Mouse (Mus musculus) CH12.LX (cell line): Measurements from ENCODE around the gene Dirc2. TPM values are rescaled to one million over a fixed set of nuclear protein-coding genes. Genes with fewer than 3 reads are reported as not detected.

Source experiments
- DNase-seq: peaks from one replicate; pipeline ENCODE4 v3.0.0-alpha.2; 2013; ENCODE audit errors: extremely low read depth
- H3K27ac ChIP-seq: 2 replicates; pipeline ENCODE4 v1.5.1; 2012; ENCODE audit warnings: low read depth, mild to moderate bottlenecking, control low read depth, moderate library complexity; ENCODE audit not compliant: insufficient read depth
- H3K27me3 ChIP-seq: replicated peaks from 2 replicates; pipeline ENCODE3; 2012; ENCODE audit warnings: inconsistent platforms
- H3K36me3 ChIP-seq, 2 experiments: replicated peaks in 1 of 2; 2 replicates each; pipeline versions ENCODE3 to v1.6.1; 2012; ENCODE audit warnings: inconsistent platforms in 1 of 2, low read length in 1 of 2, mild to moderate bottlenecking in 1 of 2, mixed read lengths in 1 of 2, moderate library complexity in 1 of 2; ENCODE audit not compliant: control insufficient read depth in 1 of 2, insufficient read depth in 1 of 2
- H3K4me1 ChIP-seq, 2 experiments: 2 replicates each; pipeline ENCODE4 v1.6.1; 2012; ENCODE audit warnings: inconsistent platforms in 1 of 2, moderate library complexity in 1 of 2; ENCODE audit not compliant: insufficient read depth in 2 of 2, control insufficient read depth in 1 of 2
- H3K4me2 ChIP-seq: 2 replicates; pipeline ENCODE4 v1.6.1; 2012; ENCODE audit warnings: low read depth, mild to moderate bottlenecking, control low read depth; ENCODE audit not compliant: poor library complexity, insufficient read depth, severe bottlenecking
- H3K4me3 ChIP-seq, 3 experiments: fragments of 150-350 bp in 1 of 3; sonication (generic) in 1 of 3; replicated peaks in 1 of 3; 2 replicates each; pipeline versions ENCODE3 to v1.5.1; 2011 to 2012; ENCODE audit warnings: low read depth in 2 of 3, low read length in 2 of 3, mild to moderate bottlenecking in 2 of 3, moderate library complexity in 2 of 3, control low read depth in 1 of 3, improper control_type of control experiment in 1 of 3, inconsistent platforms in 1 of 3, mixed read lengths in 1 of 3; ENCODE audit not compliant: poor library complexity in 1 of 3
- H3K79me2 ChIP-seq: replicated peaks from 2 replicates; pipeline ENCODE4 v1.6.1; 2012; ENCODE audit warnings: mild to moderate bottlenecking, moderate library complexity; ENCODE audit not compliant: control insufficient read depth, poor library complexity, insufficient read depth, severe bottlenecking; ENCODE audit errors: extremely low read depth
- H3K9ac ChIP-seq: 2 replicates; pipeline ENCODE4 v1.6.1; 2012; ENCODE audit warnings: low read depth, mild to moderate bottlenecking, control low read depth, moderate library complexity; ENCODE audit not compliant: insufficient read depth
- H3K9me3 ChIP-seq: replicated peaks from 2 replicates; pipeline ENCODE3; 2012; ENCODE audit warnings: low read length, inconsistent platforms, mixed read lengths
- BHLHE40 ChIP-seq: IDR thresholded peaks from 2 replicates; pipeline ENCODE4 v1.6.1; 2011; ENCODE audit warnings: mild to moderate bottlenecking, low read depth, low read length, improper control_type of control experiment
- CHD1 ChIP-seq: IDR thresholded peaks from 2 replicates; pipeline ENCODE4 v1.6.1; 2012; ENCODE audit warnings: low read depth, low read length, improper control_type of control experiment, inconsistent platforms
- CHD2 ChIP-seq: IDR thresholded peaks from 2 replicates; pipeline ENCODE4 v1.6.1; 2011; ENCODE audit warnings: low read length, improper control_type of control experiment
- CTCF ChIP-seq, 2 experiments: IDR thresholded peaks in 1 of 2; conservative IDR thresholded peaks in 1 of 2; 2 replicates each; pipeline ENCODE4 v1.5.1; 2011 to 2012; ENCODE audit warnings: low read depth in 2 of 2, low read length in 2 of 2, improper control_type of control experiment in 1 of 2, inconsistent platforms in 1 of 2, mild to moderate bottlenecking in 1 of 2, moderate library complexity in 1 of 2
- E2F4 ChIP-seq: IDR thresholded peaks from 2 replicates; pipeline ENCODE4 v1.6.1; 2011; ENCODE audit warnings: low read depth, low read length, improper control_type of control experiment; ENCODE audit not compliant: insufficient replicate concordance
- ELF1 ChIP-seq: IDR thresholded peaks from 2 replicates; pipeline ENCODE4 v1.6.1; 2014; ENCODE audit warnings: low read depth, mild to moderate bottlenecking, inconsistent platforms, low read length, improper control_type of control experiment
- EP300 ChIP-seq: IDR thresholded peaks from 2 replicates; pipeline ENCODE4 v1.6.1; 2011; ENCODE audit warnings: low read length, improper control_type of control experiment
- ETS1 ChIP-seq: conservative IDR thresholded peaks from 2 replicates; pipeline ENCODE4 v1.6.1; 2012; ENCODE audit warnings: low read depth, mild to moderate bottlenecking, inconsistent platforms, low read length, improper control_type of control experiment, moderate library complexity
- GABPA ChIP-seq: IDR thresholded peaks from 2 replicates; pipeline ENCODE4 v1.6.1; 2012; ENCODE audit warnings: low read depth, low read length, improper control_type of control experiment, inconsistent platforms; ENCODE audit not compliant: insufficient replicate concordance
- HCFC1 ChIP-seq: IDR thresholded peaks from 2 replicates; pipeline ENCODE4 v1.6.1; 2012; ENCODE audit warnings: low read depth, mild to moderate bottlenecking, inconsistent platforms, low read length, improper control_type of control experiment
- IRF4 ChIP-seq: IDR thresholded peaks from 2 replicates; pipeline ENCODE4 v1.6.1; 2014; ENCODE audit warnings: low read depth, mild to moderate bottlenecking, inconsistent platforms, low read length, improper control_type of control experiment
- JUN ChIP-seq: IDR thresholded peaks from 2 replicates; pipeline ENCODE4 v1.6.1; 2011; ENCODE audit warnings: low read depth, mild to moderate bottlenecking, low read length, improper control_type of control experiment, moderate library complexity; ENCODE audit not compliant: insufficient read depth
- JUND ChIP-seq: conservative IDR thresholded peaks from 2 replicates; pipeline ENCODE4 v1.6.1; 2011; ENCODE audit warnings: low read depth, low read length, improper control_type of control experiment
- KAT2A ChIP-seq: IDR thresholded peaks from 2 replicates; pipeline ENCODE4 v1.6.1; 2012; ENCODE audit warnings: low read length, improper control_type of control experiment, inconsistent platforms; ENCODE audit not compliant: insufficient replicate concordance
- MAFK ChIP-seq: IDR thresholded peaks from 2 replicates; pipeline ENCODE4 v1.6.1; 2011; ENCODE audit warnings: low read length, improper control_type of control experiment; ENCODE audit not compliant: insufficient replicate concordance
- MAX ChIP-seq: IDR thresholded peaks from 2 replicates; pipeline ENCODE4 v1.6.1; 2011; ENCODE audit warnings: low read length, improper control_type of control experiment
- MAZ ChIP-seq: IDR thresholded peaks from 2 replicates; pipeline ENCODE4 v1.6.1; 2012; ENCODE audit warnings: low read depth, mild to moderate bottlenecking, inconsistent platforms, low read length, improper control_type of control experiment, moderate library complexity
- MEF2A ChIP-seq: IDR thresholded peaks from 2 replicates; pipeline ENCODE4 v1.6.1; 2014; ENCODE audit warnings: low read depth, mild to moderate bottlenecking, inconsistent platforms, low read length, improper control_type of control experiment, borderline replicate concordance
- MXI1 ChIP-seq: IDR thresholded peaks from 2 replicates; pipeline ENCODE4 v1.6.1; 2011; ENCODE audit warnings: mild to moderate bottlenecking, low read depth, low read length, improper control_type of control experiment
- MYC ChIP-seq: IDR thresholded peaks from 2 replicates; pipeline ENCODE4 v1.6.1; 2011; ENCODE audit warnings: low read depth, mild to moderate bottlenecking, improper control_type of control experiment, low read length
- NELFE ChIP-seq: IDR thresholded peaks from 2 replicates; pipeline ENCODE4 v1.6.1; 2011; ENCODE audit warnings: low read depth, low read length, improper control_type of control experiment
- NRF1 ChIP-seq: IDR thresholded peaks from 2 replicates; pipeline ENCODE4 v1.6.1; 2014; ENCODE audit warnings: low read depth, mild to moderate bottlenecking, inconsistent platforms, low read length, improper control_type of control experiment, moderate library complexity
- PAX5 ChIP-seq: IDR thresholded peaks from 2 replicates; pipeline ENCODE4 v1.6.1; 2012; ENCODE audit warnings: low read length, inconsistent platforms, mixed read lengths
- POLR2A ChIP-seq: IDR thresholded peaks from 2 replicates; pipeline ENCODE4 v1.6.1; 2011; ENCODE audit warnings: low read depth, mild to moderate bottlenecking, improper control_type of control experiment, low read length
- POLR2AphosphoS2 ChIP-seq: IDR thresholded peaks from 2 replicates; pipeline ENCODE4 v1.6.1; 2011; ENCODE audit warnings: low read depth, low read length, improper control_type of control experiment
- RAD21 ChIP-seq: IDR thresholded peaks from 2 replicates; pipeline ENCODE4 v1.6.1; 2011; ENCODE audit warnings: low read depth, mild to moderate bottlenecking, low read length, improper control_type of control experiment, moderate library complexity
- RCOR1 ChIP-seq: conservative IDR thresholded peaks from 2 replicates; pipeline ENCODE4 v1.6.1; 2012; ENCODE audit warnings: low read depth, mild to moderate bottlenecking, inconsistent platforms, low read length, improper control_type of control experiment
- SIN3A ChIP-seq: IDR thresholded peaks from 2 replicates; pipeline ENCODE4 v1.6.1; 2012; ENCODE audit warnings: low read length, improper control_type of control experiment, inconsistent platforms
- SMC3 ChIP-seq: IDR thresholded peaks from 2 replicates; pipeline ENCODE4 v1.6.1; 2011; ENCODE audit warnings: low read depth, low read length, improper control_type of control experiment
- TBP ChIP-seq: conservative IDR thresholded peaks from 2 replicates; pipeline ENCODE4 v1.6.1; 2011; ENCODE audit warnings: low read depth, low read length, improper control_type of control experiment
- TCF12 ChIP-seq: IDR thresholded peaks from 2 replicates; pipeline ENCODE4 v1.6.1; 2014; ENCODE audit warnings: low read depth, mild to moderate bottlenecking, inconsistent platforms, low read length, improper control_type of control experiment
- UBTF ChIP-seq: IDR thresholded peaks from 2 replicates; pipeline ENCODE4 v1.6.1; 2012; ENCODE audit warnings: low read depth, mild to moderate bottlenecking, inconsistent platforms, low read length, improper control_type of control experiment, moderate library complexity
- USF1 ChIP-seq: IDR thresholded peaks from 2 replicates; pipeline ENCODE4 v1.6.1; 2014; ENCODE audit warnings: low read depth, mild to moderate bottlenecking, inconsistent platforms, low read length, improper control_type of control experiment
- USF2 ChIP-seq: conservative IDR thresholded peaks from 2 replicates; pipeline ENCODE4 v1.6.1; 2011; ENCODE audit warnings: low read depth, low read length, improper control_type of control experiment
- ZC3H11A ChIP-seq: IDR thresholded peaks from 2 replicates; pipeline ENCODE4 v1.6.1; 2012; ENCODE audit warnings: low read depth, mild to moderate bottlenecking, inconsistent platforms, low read length, improper control_type of control experiment
- ZKSCAN1 ChIP-seq: IDR thresholded peaks from 2 replicates; pipeline ENCODE4 v1.6.1; 2012; ENCODE audit warnings: low read depth, inconsistent platforms, low read length, improper control_type of control experiment, borderline replicate concordance
- ZMIZ1 ChIP-seq: IDR thresholded peaks from 2 replicates; pipeline ENCODE4 v1.6.1; 2012; ENCODE audit warnings: low read depth, mild to moderate bottlenecking, inconsistent platforms, low read length, improper control_type of control experiment
- ZNF384 ChIP-seq: IDR thresholded peaks from 2 replicates; pipeline ENCODE4 v1.6.1; 2012; ENCODE audit warnings: low read depth, low read length, improper control_type of control experiment, inconsistent platforms
- dilution Hi-C: fragments of 300-500 bp; cut with MboI; formaldehyde crosslinking; loops from 2 replicates; pipeline ENCODE4 v1.14.3; 2020; ENCODE audit warnings: low sequenced_read_pairs; ENCODE audit not compliant: extremely low pct_unique_long_range_greater_than_20kb, extremely low pct_ligation_motif_present
- in situ Hi-C: fragments of 300-500 bp; cut with MboI; formaldehyde crosslinking; loops from 3 replicates; pipeline ENCODE4 v1.14.3; 2019; ENCODE audit warnings: low sequenced_read_pairs, low pct_ligation_motif_present, low pct_unique_long_range_greater_than_20kb, mixed read lengths
- polyA plus RNA-seq: library from polyadenylated mRNA; unstranded; fragments of >175 nt; gene quantifications from 2 replicates; pipeline ENCODE4 v1.2.1, GENCODE M21; 2012; ENCODE audit warnings: low read depth; ENCODE audit not compliant: insufficient read length
- total RNA-seq, 2 experiments: library from RNA; depleted of rRNA; stranded (reverse); fragments of 300-350 nt in 1 of 2; fragments of >200 nt in 1 of 2; gene quantifications; 2 replicates each; pipeline ENCODE4 v1.2.3; 2012 to 2014

Dirc2 gene
- total and polyA plus RNA-seq, 3 experiments = 5.7 to 6.9 (median 6.8) TPM

GRCm38 (mm10) chr16:35769878-35770657, 912 bp upstream of the Dirc2 start, which contains the start of gene Hspbap1:
TSS of gene Hspbap1 (plus strand) at chr16:35770375.
- dilution Hi-C loops = no loop called here
- peaks cover 5% of the 10 kb centered on the region; the same call in 1 of the 2 replicates for H3K79me2 ChIP-seq
- H3K27me3 ChIP-seq = peaks cover 16% of the 10 kb centered on the region
- DNase-seq = peak; percentile 91
- in situ Hi-C loops = loop anchor here (5.0 kb wide), 1 partner anchor 33 kb away; no protein-coding TSS in a partner anchor
- H3K36me3 ChIP-seq = peaks cover 0 to 15% of the 10 kb centered on the region in 2 experiments
- TF ChIP-seq HCFC1 (peak; percentile 73), BHLHE40 (peak; percentile 97), USF2 (peak; percentile 99), SMC3 (0 out of 2 replicates have a peak, but pooled peaks have one; percentile 3), CTCF (conservative IDR thresholded peaks at IDR 0.05 in 1 of 2, IDR thresholded peaks at IDR 0.05 in 1 of 2; ENCODE audit: low read depth in 2 of 2, low read length in 2 of 2) (no peak), ELF1 (peak; percentile 85), TBP (peak; percentile 46; the same call in 1 of the 2 replicates), EP300 (0 out of 2 replicates have a peak, but pooled peaks have one; percentile 24), ZMIZ1 (peak; percentile 75), MXI1 (peak; percentile 100), RCOR1 (0 out of 2 replicates have a peak, but pooled peaks have one; percentile 50), ETS1 (peak; percentile 15), USF1 (peak; percentile 99), POLR2A (peak; percentile 85), SIN3A (peak; percentile 100), JUN (no peak), GABPA (no peak), MEF2A (peak; percentile 73), E2F4 (no peak), JUND (no peak), KAT2A (0 out of 2 replicates have a peak, but pooled peaks have one; percentile 65), PAX5 (no peak), MAFK (no peak), NELFE (peak; percentile 82), POLR2AphosphoS2 (no peak), CHD1 (peak; percentile 58; the same call in 1 of the 2 replicates), CHD2 (peak; percentile 50; the same call in 1 of the 2 replicates), RAD21 (no peak), TCF12 (peak; percentile 73), IRF4 (peak; percentile 56; the same call in 1 of the 2 replicates), NRF1 (peak; percentile 58), UBTF (peak; percentile 71; the same call in 1 of the 2 replicates), MYC (peak; percentile 97), ZKSCAN1 (no peak), ZC3H11A (no peak), MAX (peak; percentile 100), ZNF384 (no peak), MAZ (no peak)
- peak within 1 kb of the TSS; percentile 95 for H3K4me2 ChIP-seq
- H3K9me3 ChIP-seq = no peaks in the 10 kb centered on the region
- peak within 1 kb of the TSS; percentile 73 to 85 (median 82) for H3K4me3 ChIP-seq
- H3K9ac ChIP-seq = peak within 1 kb of the TSS; percentile 87
- 0 out of 2 replicates have a peak within 1 kb of the TSS, but pooled peaks have one; percentile 9 for H3K27ac ChIP-seq
- peaks cover 15 to 58% of the 10 kb centered on the region in 2 experiments for H3K4me1 ChIP-seq
